ENCODE assay signal across 14 mouse cellular contexts in genomic region chr9:101160627-101161026, GRCm38 (mm10).
"Had no signal": no experiment of that assay in that cellular context is flagged by ENCODE, and none has a peak within 500 bp of the region (broad histone marks: within the 10 kb centered on the region; RNA-seq: fewer than 3 reads in every experiment).

No protein-coding gene starts in this region.

- H3K4me3 ChIP-seq: intestine, embryonic 15.5 days; left cerebral cortex, adult 2 months; limb, embryonic 10.5 days; megakaryocyte, embryonic 14.5 days; midbrain, embryonic 15.5 days; neural tube, embryonic 12.5 days had no signal

- H3K27me3 ChIP-seq: intestine, embryonic 15.5 days; megakaryocyte, embryonic 14.5 days; midbrain, embryonic 15.5 days; neural tube, embryonic 12.5 days had no signal

- H3K27ac ChIP-seq: intestine, embryonic 15.5 days; limb, embryonic 10.5 days; liver, embryonic 14.5 days; midbrain, embryonic 15.5 days; neural tube, embryonic 12.5 days; stomach, postnatal 0 days had no signal

- H3K9ac ChIP-seq: intestine, embryonic 15.5 days; liver, embryonic 14.5 days; lung, embryonic 14.5 days; midbrain, embryonic 15.5 days; neural tube, embryonic 12.5 days had no signal

- H3K4me1 ChIP-seq: intestine, embryonic 15.5 days; limb, embryonic 10.5 days; megakaryocyte, embryonic 14.5 days; midbrain, embryonic 15.5 days; neural tube, embryonic 12.5 days had no signal

- ATAC-seq: intestine, embryonic 15.5 days; midbrain, embryonic 15.5 days had no signal

- H3K36me3 ChIP-seq: intestine, embryonic 15.5 days; midbrain, embryonic 15.5 days; neural tube, embryonic 12.5 days had no signal

- DNase-seq: kidney, adult 18-20 months; kidney, postnatal 10 days; kidney, postnatal 4 days; lung, embryonic 14.5 days; lung, postnatal 14 days; thymus, postnatal 25 days had no signal
